Mouse (Mus musculus) hindlimb bud, embryonic 11.5 days (tissue): ENCODE data around the gene Btbd35f9.
"Not testable (repeated sequence)": the region's sequence is repeated elsewhere in the genome, so short reads cannot be mapped to it uniquely, and the experiment has no call there.

Experiments
- DNase-seq: peaks from one replicate; pipeline ENCODE4 v3.0.0-alpha.2; 2012; ENCODE audit warnings: low read depth, low spot score; ENCODE audit errors: extremely low spot score

Gene Btbd35f9

DNA sequence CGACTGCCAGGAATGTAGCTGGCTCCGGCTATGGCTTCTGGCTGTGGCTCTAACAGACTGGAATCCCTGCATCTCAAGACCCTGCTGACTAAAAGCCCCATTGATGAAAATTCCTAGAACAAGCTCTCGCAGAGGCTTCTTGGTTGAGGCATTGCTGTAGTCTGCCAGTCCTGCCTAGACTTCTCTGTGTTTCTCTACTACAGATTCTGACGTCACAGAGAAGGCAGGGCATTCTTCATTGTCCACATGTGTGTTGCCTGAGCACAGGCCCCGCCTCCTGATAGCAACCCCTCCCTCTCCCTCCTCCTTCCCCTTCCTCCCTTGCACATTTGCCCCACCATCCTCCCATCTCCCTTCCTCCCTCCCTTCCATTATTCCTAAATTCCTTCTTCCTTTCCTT is at the start of gene Btbd35f9:
Gene Btbd35f9, minus strand, starts transcription at position 101 of the 400 bp plus-strand sequence.
- DNase-seq, result not testable (repeated sequence)
